Mouse (Mus musculus) brain, embryonic 14.5 days (tissue): ENCODE measurements around the gene Spag16. TPM values are rescaled to one million over a fixed set of nuclear protein-coding genes. Genes with fewer than 3 reads are reported as not detected.

ENCODE experiments used
- DNase-seq: peaks from one replicate; pipeline ENCODE4 v3.0.0-alpha.2; 2011; ENCODE audit warnings: low read depth
- CTCF ChIP-seq: fragments of 200-500 bp; IDR thresholded peaks from 2 replicates; pipeline ENCODE4 v1.5.1; 2012; ENCODE audit warnings: inconsistent platforms, mild to moderate bottlenecking, moderate library complexity, borderline replicate concordance; ENCODE audit not compliant: insufficient read depth, insufficient read length; ENCODE audit errors: extremely low read depth
- POLR2A ChIP-seq: fragments of 200-500 bp; IDR thresholded peaks from 2 replicates; pipeline ENCODE4 v1.6.1; 2012; ENCODE audit warnings: mild to moderate bottlenecking, inconsistent platforms, borderline replicate concordance; ENCODE audit not compliant: poor library complexity, insufficient read depth, insufficient read length, severe bottlenecking; ENCODE audit errors: extremely low read depth
- polyA plus RNA-seq: library from polyadenylated mRNA; depleted of rRNA; stranded (reverse); fragments of >200 nt; gene quantifications from 2 replicates; pipeline ENCODE4 v1.2.3, GENCODE M21; 2012; rRNA removed

The Spag16 gene
- polyA plus RNA-seq, 1 experiment = 1.6 TPM

GRCm38 (mm10) chr1:70621805-70622204 is 795.0 kb downstream of the Spag16 start:
- no peak for DNase-seq
- no peak for TF ChIP-seq POLR2A
- no peak for TF ChIP-seq CTCF

DNA sequence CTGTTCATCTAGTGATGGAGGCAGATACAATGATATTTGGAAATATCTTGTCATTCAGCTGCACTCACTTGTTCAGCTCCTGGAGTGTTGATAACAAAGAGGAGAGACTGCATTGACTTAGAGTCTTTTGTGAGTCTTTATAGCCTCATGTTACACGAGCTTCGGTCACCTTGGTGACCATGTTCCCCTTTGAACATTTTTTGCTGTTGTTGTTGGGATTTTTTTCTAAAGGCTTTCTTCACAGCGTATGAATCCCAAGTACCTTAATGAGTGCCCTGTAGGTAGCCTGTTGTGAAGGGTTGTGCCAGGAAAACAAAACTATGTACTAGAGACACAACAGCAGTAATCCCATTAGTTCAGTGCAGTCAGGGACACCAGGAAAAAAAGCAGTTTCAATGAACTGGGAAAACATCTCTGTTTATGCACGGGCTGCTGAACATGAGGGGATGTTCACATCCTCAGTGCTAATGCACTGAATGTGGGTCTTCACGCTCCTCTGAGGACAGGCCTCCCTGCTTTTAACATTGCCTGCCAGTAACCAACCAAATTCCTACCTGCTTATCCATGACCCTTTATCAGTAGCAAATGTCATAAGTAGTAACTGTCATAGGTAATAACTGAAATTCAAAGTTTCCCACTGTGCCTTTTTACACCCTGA is 798.2 kb downstream of the Spag16 start:
- TF ChIP-seq CTCF (no peak), POLR2A (no peak)
- peak; percentile 70 for DNase-seq

- DNase-seq = no peak
- TF ChIP-seq CTCF (no peak), POLR2A (no peak)
Observed at GRCm38 (mm10) chr1:70652719-70653118, 825.9 kb downstream of the Spag16 start.

- DNase-seq = peak; percentile 15
- no peak for TF ChIP-seq CTCF
- no peak for TF ChIP-seq POLR2A
Observed at GRCm38 (mm10) chr1:70692529-70692928, 865.8 kb downstream of the Spag16 start.

- no peak for DNase-seq
- TF ChIP-seq CTCF = no peak
- no peak for TF ChIP-seq POLR2A
Observed at GRCm38 (mm10) chr1:70700270-70700669, 873.5 kb downstream of the Spag16 start.

DNA sequence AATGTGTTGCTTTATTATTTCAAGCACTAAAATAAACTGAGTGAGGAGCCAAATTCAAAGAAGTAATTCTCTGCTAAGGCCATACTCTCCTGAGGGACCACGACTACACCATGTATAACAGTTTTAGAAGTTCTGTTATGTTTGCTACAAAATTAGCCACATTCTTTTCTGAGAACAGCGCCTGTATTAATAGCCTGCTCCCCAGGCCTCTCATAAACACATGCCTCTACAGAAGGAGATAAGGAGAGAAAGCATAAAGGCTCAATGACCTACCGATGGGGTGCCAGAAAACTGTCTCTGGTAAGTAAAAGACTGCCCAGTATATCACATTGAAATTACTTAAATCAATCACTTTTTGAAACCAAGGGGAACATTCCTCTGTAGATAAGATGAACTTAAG is 877.2 kb downstream of the Spag16 start:
- TF ChIP-seq CTCF (no peak), POLR2A (no peak)
- no peak for DNase-seq

DNA sequence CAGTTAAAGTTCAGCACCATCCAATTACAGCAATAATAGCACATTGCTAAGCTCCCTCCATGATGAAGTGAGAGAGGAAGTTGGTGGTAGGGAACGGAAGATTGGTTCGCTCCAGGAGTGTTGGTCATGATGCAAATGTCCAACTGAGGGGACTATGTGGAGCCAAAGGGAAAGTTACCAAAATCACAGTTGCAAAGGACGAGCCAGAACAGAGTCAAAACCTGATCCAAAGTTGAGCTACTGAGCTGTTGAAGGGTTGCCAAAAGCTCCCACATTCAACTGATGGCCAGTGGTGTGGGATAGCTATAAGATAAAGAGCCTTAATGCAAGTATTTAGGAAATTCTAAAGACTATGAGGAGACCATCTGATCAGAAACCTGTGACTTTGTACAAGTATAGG is 879.1 kb downstream of the Spag16 start:
- TF ChIP-seq CTCF (no peak), POLR2A (no peak)
- DNase-seq = no peak

GRCm38 (mm10) chr1:70725045-70725444 is 898.3 kb downstream of the Spag16 start:
- peak; percentile 64 for DNase-seq
- no peak for TF ChIP-seq POLR2A
- TF ChIP-seq CTCF = no peak

- peak; percentile 84 for DNase-seq
- TF ChIP-seq CTCF = no peak
- TF ChIP-seq POLR2A = no peak
Observed at GRCm38 (mm10) chr1:70725655-70726066, 898.9 kb downstream of the Spag16 start, which contains the start of gene Vwc2l. Gene Vwc2l, plus strand, starts transcription at chr1:70725715.

Other genes with a start within 250 kb of the Spag16 start
- 2.3 and 3.3 TPM in 2 replicates for gene Ikzf2, start 139.7 kb upstream of the Spag16 start, polyA plus RNA-seq